In genomic region chr15:32718293-32718963, GRCm38 (mm10) we compare ENCODE assay signal across 8 mouse cellular contexts.
DNase-seq lines count a peak whose midpoint lies in the region; ATAC-seq lines count a peak whose summit lies in the region.

No protein-coding gene starts in this region.

- H3K36me3 ChIP-seq in limb, embryonic 15.5 days, result no peaks in the 10 kb centered on the region
- H3K36me3 ChIP-seq in neural tube, embryonic 15.5 days, result no peaks in the 10 kb centered on the region

- no peaks in the 10 kb centered on the region for H3K27me3 ChIP-seq in limb, embryonic 15.5 days
- H3K27me3 ChIP-seq in neural tube, embryonic 15.5 days (replicated peaks), result no peaks in the 10 kb centered on the region

- peak; percentile 78; the same call in 1 of the 2 replicates for ATAC-seq in limb, embryonic 15.5 days (ENCODE audit: insufficient number of reproducible peaks, low FRiP score, low TSS enrichment, low read depth)
- ATAC-seq in neural tube, embryonic 15.5 days (ENCODE audit: low FRiP score), result peak; percentile 94
- no peak for ATAC-seq in monocyte, adult 5-6 weeks (replicated peaks; ENCODE audit: insufficient number of reproducible peaks, low FRiP score, low TSS enrichment, poor library complexity, severe bottlenecking)

- H3K4me3 ChIP-seq in limb, embryonic 15.5 days, result no peak overlapping the region
- H3K4me3 ChIP-seq in neural tube, embryonic 15.5 days (replicated peaks), result no peak overlapping the region

- H3K9ac ChIP-seq in limb, embryonic 15.5 days, result no peak overlapping the region
- H3K9ac ChIP-seq in neural tube, embryonic 15.5 days (replicated peaks), result no peak overlapping the region

- peaks cover 5% of the 10 kb centered on the region for H3K4me1 ChIP-seq in limb, embryonic 15.5 days
- no peaks in the 10 kb centered on the region for H3K4me1 ChIP-seq in neural tube, embryonic 15.5 days

- WGBS in limb, embryonic 15.5 days, result 33% methylated on average over 4 of the region's 4 CpGs
- 40% methylated on average over 4 of the region's 4 CpGs for WGBS in neural tube, embryonic 15.5 days

- no peak overlapping the region for H3K27ac ChIP-seq in limb, embryonic 15.5 days
- no peak overlapping the region for H3K27ac ChIP-seq in neural tube, embryonic 15.5 days (replicated peaks)

- no peak overlapping the region for H3K4me2 ChIP-seq in limb, embryonic 15.5 days
- no peak overlapping the region for H3K4me2 ChIP-seq in neural tube, embryonic 15.5 days

- H3K9me3 ChIP-seq in limb, embryonic 15.5 days, result no peaks in the 10 kb centered on the region
- no peaks in the 10 kb centered on the region for H3K9me3 ChIP-seq in neural tube, embryonic 15.5 days (replicated peaks)

- DNase-seq in B cell, adult 2 months, result peak; percentile 34 to 36
- peak; percentile 52 for DNase-seq in adrenal gland, adult 2 months
- DNase-seq in embryo, embryonic 11.5 days (ENCODE audit: low read depth, low spot score), result peak; percentile 67
- peak; percentile 29 to 58 for DNase-seq in gastrocnemius, postnatal 4 days (ENCODE audit: low spot score in 2 of 2)
- DNase-seq in kidney, postnatal 10 days, result peak; percentile 77
